Mouse (Mus musculus): ENCODE results near the gene Gm3752. TPM values are rescaled to one million over a fixed set of nuclear protein-coding genes. Genes with fewer than 3 reads are reported as not detected.
"Not testable (repeated sequence)": the region's sequence is repeated elsewhere in the genome, so short reads cannot be mapped to it uniquely, and the experiment has no call there.

The Gm3752 gene
- total RNA-seq (2015) (not detected in 2 replicates), total RNA-seq (2017) (not detected in 2 replicates)

DNA sequence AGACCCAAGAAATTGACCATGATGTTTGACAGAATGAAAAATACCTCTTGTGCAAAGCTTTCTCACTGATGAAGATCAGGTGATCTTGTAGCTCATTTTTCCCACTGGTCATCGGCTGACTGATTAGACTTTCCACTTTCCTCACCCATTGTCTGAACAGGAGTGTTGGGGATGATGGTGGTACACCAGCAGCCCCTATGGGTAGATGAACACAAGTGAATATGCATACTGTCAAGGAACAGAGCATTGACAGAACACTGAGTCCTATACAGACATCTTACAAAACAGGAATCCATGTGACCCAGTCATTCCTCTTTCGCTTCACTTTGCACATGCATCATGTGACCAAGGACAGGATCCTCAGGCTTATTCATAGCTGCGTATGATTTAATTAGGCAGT lies at the start of gene Gm3752:
Gm3752 (minus strand) TSS at position 101 of the 400 bp plus-strand sequence.
- ATAC-seq (replicated peaks; ENCODE audit: poor library complexity): not testable (repeated sequence)

DNA sequence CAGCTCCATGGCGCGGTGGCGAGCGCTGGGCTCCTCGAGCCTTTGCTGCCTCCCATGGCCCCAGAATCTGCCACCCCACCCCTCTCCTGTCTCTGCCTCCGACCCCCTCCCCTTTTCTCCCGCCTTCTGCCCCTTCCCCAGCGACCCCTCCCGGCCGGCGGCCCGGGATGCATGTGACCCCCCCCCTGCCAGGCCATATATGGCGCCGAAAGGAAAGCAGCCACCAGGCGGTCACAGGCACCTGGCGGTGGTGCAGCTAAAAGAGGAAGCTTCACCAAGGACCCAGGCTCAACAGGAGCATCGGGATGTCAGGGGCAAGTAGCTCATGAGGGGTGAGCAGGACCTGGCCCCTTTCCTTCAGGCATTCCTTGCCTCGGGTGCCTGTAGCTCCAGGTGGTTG lies 5.2 kb upstream of the Gm3752 start:
- not testable (repeated sequence) for ATAC-seq (replicated peaks; ENCODE audit: poor library complexity)

DNA sequence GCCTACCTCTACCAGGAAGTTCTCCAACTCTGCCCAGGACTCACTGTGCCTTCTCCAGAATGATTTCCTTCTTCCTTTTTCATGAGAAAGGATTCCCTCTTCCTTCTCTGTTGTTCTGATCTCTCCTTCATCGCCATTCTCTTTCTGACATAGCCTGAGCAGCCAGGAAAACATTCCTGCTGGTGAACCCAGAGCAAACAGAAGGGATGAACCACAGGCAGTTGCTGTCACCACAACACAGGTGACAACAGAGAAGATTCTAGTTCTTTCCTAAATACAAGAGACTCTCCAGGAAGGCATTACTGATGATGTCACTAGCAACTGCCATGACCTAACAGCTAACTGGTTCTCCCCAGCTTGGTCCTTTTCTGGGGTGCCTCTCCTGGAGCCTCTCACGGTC lies 32.7 kb downstream of the Gm3752 start, which contains the start of gene Gm3755:
Gm3755 (minus strand) TSS at position 101 of the 400 bp plus-strand sequence.
- not testable (repeated sequence) for ATAC-seq (replicated peaks; ENCODE audit: poor library complexity)

DNA sequence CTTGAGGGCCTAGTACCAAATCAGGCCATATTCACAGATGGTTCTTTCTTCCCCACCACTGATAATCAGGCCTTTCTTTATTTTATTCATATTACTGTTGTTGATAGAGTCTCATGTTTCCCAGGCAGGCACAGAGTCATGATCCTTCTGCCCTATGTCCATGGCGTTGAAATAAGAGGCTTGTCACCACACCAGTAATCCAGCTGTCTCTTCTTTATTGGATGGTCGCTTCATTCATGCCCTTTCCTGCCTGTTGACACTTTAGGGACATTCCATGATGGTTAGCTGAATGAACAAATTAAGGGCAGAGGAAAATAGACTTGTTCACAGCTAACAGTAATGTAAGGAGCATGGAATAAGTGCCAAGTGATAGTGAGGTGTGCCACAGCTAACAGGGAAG lies 61.1 kb downstream of the Gm3752 start:
- not testable (repeated sequence) for ATAC-seq (replicated peaks; ENCODE audit: poor library complexity)

Other genes starting within 250 kb of the Gm3752 start
- gene Gm3727, start 219.0 kb downstream of the Gm3752 start, total RNA-seq (2015): not detected in 2 replicates
- gene Gm3727, start 219.0 kb downstream of the Gm3752 start, total RNA-seq (2017): not detected in 2 replicates
- 0.10 TPM in 1 of 2 replicates, not detected in the other for gene Gm3739, start 168.7 kb downstream of the Gm3752 start, total RNA-seq (2015)
- gene Gm3739, start 168.7 kb downstream of the Gm3752 start, total RNA-seq (2017): 0.21 TPM in 1 of 2 replicates, not detected in the other
- not detected in 2 replicates for gene Gm5797, start 151.4 kb downstream of the Gm3752 start, total RNA-seq (2015)
- not detected in 2 replicates for gene Gm5797, start 151.4 kb downstream of the Gm3752 start, total RNA-seq (2017)
- not detected in 2 replicates for gene Gm8374, start 118.6 kb downstream of the Gm3752 start, total RNA-seq (2015)
- not detected in 2 replicates for gene Gm8374, start 118.6 kb downstream of the Gm3752 start, total RNA-seq (2017)
- not detected in 2 replicates for gene Gm3755, start 32.8 kb downstream of the Gm3752 start, total RNA-seq (2015)
- gene Gm3755, start 32.8 kb downstream of the Gm3752 start, total RNA-seq (2017): not detected in 2 replicates
- not detected in 2 replicates for gene Gm3558, start 84.8 kb upstream of the Gm3752 start, total RNA-seq (2015)
- gene Gm3558, start 84.8 kb upstream of the Gm3752 start, total RNA-seq (2017): 0.17 TPM in 1 of 2 replicates, not detected in the other
- gene Gm10338, start 111.8 kb upstream of the Gm3752 start, total RNA-seq (2015): not detected in 2 replicates
- not detected in 2 replicates for gene Gm10338, start 111.8 kb upstream of the Gm3752 start, total RNA-seq (2017)
- gene Gm10128, start 160.2 kb upstream of the Gm3752 start, total RNA-seq (2015): not detected in 2 replicates
- not detected in 2 replicates for gene Gm10128, start 160.2 kb upstream of the Gm3752 start, total RNA-seq (2017)